Mouse (Mus musculus) c-Kit-positive CD71-positive TER-119-positive erythroid progenitor cells, embryonic 14.5 days (primary cell): ENCODE data around the gene Oxsm.
A peak's percentile ranks its signal among the peaks of the same experiment; 100 is the strongest.

Source experiments
- DNase-seq: peaks from one replicate; pipeline ENCODE4 v3.0.0-alpha.2; 2013; ENCODE audit warnings: low spot score

The Oxsm gene

DNA sequence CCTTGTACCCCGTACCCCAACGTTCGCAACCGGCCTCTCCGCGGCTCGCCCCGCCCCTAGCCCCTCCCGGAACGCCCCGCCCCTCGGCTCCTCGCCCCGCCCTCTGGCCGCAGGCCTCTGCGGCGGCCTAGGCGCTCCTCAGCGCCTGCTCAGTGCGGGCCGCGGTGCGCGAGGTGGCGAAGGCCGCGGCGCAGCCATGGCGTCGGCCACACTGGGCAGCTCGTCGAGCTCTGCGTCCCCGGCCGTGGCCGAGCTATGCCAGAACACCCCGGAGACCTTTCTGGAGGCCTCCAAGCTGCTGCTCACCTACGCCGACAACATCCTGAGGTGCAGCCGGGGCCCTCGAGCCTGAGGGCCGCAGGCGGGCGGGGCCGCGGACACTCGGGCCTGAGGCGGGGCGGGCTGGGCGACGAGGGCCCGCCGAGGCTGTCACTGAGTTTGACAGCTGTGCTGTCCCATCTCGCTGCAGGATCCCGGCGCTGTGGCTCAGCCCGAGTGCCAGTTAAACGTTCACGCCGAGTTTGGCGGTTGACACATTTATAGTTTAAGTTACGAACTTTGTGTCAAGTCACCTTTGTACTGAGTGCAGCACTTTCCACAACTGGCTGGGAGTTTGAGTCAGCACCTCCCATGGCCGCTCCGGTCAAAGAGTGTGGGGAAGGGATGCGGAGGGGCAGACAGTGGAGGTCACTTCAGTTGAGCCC is at the start of gene Oxsm, which contains the start of gene Ngly1:
TSS of gene Oxsm (minus strand) at position 638 of the 704 bp plus-strand sequence.
TSS of gene Ngly1 (plus strand) at position 110 of the 704 bp plus-strand sequence.
- peak; percentile 76 for DNase-seq

DNA sequence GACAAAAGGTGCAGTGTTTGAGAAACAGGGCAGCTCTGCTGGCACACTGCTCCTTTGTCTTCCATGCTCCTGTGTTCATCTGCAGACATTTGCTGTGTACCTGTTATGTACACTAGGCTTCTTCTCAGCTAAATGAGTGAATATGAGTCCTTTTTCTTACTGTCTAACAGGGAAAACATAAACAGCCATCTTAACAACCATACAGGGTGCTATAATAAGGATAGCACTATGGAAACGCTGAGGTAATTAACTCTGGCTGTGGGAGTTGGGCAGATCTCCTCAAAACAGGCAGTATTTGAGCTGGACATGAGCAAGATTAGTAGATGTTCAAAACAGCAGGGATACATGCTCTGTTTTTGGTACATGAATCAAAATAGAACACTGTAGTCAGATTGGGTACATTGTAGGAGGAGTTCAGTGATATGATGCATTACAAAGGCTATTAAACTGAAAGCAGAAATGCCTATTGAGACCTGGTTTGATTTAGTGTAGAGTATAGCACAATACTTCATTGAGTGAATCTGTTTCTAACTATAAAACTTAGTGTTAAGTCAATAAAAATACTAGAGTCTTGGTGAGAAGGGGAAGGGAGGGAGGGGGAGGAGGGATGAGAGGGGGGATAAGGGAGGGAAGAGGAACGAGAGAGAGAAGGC is 47.3 kb upstream of the Oxsm start:
- no peak for DNase-seq

DNA sequence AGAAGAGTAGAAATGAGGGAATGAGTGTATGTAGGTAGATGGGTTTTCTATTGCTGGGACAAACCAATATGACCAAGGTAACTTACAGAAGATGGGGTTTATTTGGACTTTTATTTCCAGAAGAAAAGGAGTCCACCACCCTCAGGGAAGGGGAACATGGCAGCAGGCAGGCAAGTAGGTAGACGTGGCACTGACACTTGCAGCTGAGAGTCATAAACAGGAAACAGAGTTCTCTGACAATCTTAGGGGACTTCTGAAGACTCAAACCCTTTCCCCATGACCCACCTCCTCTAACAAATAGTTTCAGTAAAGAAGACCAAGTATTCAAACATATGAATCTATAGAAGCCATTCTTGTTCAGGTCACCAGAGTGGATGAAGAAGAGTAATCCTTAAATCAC is 44.3 kb upstream of the Oxsm start:
- no peak for DNase-seq

DNA sequence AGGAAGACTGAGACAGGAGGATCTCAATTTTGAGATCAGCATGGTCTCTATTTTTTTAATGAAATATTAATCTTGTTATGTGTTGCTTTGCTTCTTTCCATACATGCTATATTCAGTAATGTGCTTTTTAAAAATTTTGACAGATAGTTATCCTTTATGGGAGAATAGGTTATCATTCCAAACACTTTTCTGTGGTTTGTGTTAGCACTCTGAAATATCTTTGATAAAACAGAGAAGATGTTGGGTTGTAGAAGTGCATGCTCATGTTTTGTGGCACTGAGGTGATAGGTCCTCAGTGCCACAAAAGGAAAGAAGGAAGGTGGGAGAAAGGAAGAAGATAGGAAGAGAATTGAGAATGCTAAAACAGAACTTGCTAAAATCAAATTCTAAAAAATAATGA is 43.4 kb upstream of the Oxsm start:
- no peak for DNase-seq

DNA sequence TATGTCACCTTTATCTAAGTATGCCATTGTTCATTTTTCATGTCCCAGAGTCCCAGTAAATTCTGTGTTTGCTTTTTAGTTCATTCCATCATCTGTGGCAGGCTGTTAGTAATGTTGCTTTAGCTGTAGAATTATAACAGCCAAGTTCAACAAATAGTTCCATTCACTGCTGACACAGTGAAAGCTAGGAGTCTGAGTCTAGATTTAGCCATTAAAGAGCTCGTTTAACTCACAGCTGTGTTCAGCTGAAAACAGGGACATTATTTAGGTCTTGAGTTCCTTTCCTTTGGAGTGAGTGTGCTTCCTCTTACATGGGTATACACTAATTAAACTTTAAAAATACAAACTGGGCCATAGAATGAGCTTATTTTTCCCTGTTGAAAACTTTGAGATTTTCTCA is 42.8 kb upstream of the Oxsm start:
- no peak for DNase-seq

DNA sequence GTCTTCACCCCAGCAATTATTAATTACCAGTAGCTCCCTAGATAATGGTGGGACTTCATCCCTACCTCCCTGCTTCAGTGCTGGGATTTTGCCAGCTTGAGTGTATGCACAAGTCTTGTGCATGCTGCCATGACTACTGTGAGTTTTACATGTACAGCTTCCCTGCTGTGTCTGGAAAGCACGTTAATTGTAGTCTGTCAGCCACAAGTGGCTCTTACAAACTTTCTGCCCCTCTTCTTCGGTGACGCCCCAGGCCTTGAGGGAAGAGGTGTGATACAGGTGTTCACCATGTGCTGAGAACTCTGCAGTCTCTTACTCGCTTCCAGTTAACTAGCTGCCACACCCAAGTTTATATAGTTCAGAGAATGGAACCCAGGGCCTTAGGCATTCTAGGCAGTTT is 34.4 kb upstream of the Oxsm start:
- no peak for DNase-seq

DNA sequence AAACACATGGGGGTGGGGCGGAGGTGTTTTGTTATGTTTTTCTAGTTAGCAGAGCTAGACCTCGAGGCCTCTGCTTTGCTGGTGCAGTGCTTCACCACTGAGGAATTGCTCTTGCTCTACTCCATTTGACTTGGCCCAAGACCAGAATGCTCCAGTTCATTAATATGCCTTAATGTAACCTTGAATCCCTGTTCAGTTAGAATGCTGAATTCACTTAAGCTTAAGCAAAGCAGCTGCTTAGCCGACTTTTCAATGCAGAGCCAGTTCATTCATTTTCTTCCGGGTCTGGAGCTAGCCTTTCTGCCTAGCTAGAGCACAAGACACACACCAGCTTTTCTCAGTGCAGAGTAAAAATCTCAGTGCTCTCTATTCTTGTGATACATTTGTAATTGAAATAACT is 29.6 kb upstream of the Oxsm start:
- DNase-seq, result no peak

DNA sequence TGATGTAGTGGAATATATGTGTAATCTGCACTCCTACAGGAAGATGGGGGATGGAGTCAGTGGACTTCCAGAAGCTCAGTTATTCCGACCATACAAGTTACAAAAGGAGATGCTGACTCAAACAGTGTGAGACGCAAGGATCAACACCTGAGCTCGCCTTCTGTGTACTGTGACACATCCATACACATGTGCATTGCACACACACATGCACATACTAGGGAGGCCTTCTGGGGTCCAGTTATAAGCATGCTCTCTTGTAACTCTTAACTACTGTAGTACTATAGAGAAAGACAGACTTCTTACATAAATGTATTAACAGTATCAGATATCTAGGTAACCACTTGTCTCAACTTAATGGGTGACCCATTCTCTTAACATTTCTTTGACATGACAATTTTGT is 24.1 kb upstream of the Oxsm start:
- DNase-seq, result no peak

DNA sequence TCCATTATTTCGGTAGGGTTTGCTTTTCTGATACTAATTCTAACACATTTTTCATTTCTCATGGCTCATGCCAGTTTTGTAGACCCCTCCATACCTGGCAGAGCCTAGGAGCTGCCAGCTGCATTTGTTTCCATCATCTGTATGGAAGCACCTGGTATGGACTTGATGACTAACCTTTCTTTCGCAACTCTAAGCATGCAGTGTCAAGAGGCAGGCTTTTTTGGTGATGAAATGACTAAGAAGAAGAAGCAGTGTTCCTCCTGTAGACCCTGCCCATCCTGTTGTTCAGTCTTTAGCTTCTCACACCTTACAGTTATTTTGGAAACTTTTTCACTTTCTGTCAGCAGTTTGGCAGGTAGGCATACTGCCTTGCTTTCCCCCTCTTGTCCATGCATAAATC is 20.2 kb upstream of the Oxsm start:
- no peak for DNase-seq

DNA sequence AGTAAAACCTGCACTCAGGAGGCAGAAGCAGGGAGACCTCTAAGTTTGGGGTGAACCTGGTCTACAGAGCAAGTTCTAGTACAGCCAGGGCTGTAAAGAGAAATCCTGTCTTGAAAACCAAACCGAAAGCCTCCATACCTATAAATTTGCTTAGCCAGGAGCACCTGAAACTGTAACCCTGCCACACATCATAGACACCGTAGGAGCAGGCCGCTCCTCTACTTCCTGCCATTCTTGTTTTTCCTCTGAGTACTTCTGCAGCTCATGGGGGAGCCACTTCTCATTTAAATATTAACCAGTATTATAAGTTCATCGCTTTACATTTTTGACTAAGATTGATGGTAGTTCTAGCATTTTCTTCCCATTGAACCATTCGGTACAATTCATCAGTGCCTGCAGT is 17.4 kb upstream of the Oxsm start:
- no peak for DNase-seq

DNA sequence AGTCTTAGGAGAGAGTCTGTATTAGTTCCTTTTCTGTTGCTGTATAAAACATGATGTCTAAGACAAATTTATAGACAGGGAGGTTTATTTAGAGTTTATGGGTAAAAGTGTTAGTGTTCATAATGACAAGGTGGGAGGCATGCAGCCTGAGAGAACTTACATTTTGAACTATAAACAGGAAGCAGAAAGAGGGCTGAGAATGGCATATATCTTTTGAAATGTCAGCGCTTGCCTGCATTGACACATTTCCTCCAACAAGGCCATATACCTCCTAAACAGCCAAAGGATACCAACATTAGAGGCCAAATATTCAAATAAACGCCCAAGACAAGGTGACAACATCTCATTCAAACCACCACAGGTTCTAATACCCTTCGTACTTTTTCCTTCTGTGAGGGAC is 12.3 kb upstream of the Oxsm start:
- DNase-seq, result no peak

DNA sequence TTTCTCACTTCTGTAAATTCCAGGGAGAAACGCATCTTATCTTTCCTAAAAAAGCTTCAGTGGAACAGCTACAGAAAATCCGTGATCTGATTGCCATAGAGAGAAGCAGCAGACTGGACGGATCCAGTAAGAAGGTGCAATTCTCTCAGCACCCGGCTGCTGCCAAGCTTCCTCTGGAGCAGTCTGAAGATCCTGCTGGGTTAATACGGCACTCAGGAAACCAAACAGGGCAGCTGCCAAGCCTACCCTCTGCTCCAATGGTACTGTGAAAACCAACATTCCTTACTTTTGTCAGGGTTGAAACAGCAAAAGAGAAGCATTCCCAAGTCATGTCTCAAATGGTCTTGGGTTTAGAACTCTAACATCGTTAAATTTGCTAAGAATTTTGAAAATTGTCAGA is 10.9 kb upstream of the Oxsm start:
- no peak for DNase-seq

DNA sequence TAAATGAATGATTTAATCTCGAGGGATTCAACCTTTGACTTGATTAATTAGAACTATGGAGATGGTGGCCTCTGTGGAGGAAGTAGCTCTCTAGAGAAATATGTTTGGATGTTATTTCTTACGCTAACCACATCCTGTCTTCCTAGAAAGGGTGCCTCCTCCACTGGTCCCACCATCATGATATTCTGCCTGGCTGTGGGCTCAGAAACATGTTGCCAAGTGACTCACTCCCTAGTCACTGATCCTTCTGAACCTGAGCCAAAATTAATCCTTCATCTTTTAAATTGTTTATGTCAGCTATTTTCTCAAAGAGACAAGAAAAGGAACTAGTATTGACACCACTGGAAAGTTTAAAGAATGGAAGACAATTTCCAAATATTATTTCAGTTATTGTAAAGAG is 6.6 kb upstream of the Oxsm start:
- no peak for DNase-seq

DNA sequence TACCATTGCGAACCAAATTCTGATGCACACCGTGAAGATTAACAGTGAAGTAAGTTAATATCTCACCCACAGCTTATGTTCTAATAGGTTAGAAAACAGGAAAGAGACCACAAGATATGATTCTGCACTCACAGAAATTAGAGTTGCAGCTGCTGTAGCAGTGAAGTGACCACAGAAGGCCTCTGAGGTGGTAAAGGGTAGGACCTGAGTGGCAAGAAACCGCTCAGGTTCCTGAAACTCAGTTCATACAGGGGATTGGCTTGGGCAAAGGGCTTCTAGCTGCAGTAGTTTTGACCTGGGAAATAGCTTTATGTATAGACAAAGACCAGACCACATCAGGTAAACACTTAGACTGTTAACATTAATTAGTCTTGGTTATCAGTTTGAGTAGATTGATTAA is 6.1 kb upstream of the Oxsm start:
- DNase-seq, result no peak

DNA sequence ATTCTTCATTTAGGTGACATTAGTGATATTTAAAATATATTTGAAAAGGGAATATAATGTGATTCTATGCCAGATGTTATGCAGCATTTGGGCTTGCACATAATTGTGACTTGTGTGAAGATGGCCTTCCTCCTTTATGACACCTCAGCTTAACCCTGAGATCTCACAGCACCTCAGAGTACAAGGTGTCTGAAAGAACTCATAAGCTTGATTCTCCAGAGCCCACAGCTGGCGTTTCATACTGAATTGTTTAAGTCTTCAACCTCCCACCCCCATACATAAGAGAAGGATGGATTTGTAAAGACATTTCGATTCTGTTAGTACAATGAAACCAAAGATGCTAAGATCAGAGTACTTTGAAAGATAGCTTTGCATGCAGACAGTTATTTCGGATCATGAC is 491 bp upstream of the Oxsm start:
- no peak for DNase-seq

DNA sequence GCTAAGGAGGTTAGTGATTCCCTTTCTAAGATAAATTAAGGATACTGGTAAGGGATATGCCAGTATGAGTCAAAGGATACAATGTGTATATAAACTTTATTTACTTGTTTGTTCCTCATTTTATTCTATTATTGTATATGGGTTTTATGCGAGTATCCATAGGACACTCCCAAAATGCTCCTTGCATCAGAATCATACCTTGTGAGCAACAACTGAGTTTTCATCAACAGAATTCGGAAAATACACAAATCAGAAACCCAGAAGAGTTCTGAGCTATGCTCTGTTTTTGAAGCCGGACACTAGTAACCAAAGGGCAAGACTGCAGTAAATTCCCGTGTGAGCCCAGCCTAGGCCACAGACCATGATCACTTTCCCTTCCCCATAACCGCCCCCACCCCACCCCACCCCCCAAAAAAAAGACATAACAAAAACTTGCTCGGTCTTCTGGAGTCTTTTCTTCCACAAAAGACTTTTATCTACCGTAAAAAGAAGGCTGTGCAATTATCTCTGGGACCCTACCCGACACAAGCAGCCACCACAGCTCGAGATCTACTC is 928 bp downstream of the Oxsm start:
- no peak for DNase-seq

DNA sequence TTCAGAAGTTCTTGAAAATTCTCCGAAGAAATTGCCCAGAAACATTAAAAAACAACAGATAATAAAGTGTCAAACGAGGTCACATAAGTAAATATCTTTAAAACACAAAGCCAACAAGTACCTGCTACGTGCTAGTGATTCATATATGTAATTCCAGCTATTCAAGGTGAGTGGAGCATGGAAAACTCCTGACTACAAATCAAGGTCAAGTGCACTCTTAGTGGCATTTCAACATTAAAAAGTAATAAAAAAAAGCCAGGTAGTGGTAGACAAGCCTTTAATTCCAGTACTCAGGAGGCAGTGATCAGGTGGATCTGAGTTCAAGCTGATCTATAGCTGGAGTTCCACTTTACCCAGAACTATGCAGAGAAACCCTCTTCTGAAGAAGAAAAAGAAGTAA is 1.5 kb downstream of the Oxsm start:
- no peak for DNase-seq

DNA sequence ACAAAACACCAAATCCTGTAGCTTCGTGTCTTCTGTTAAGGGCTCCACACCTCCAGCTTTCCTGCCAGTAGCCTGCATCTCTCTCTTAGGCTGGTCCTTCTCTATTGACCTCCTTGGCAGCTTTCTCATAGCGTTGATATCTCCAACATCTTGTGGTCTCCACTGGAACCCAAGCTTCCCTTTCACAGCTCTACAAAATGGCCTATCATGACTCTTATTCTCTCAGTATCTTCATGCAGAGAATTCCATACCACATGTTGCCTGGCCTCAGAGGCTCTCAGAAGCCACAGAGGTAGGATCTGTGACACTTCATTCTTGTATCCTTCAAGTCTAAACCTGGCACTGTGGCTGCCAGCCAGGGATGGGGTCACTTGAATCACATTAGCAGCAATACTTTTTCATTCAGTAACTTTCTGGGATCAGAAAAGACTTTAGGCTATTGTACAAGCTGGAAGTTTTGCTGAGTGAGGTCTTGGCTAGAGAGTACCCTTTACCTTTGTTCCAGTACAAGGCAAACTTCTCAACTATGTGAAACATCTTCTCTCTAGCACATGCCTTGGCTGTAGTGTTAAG is 3.2 kb downstream of the Oxsm start:
- no peak for DNase-seq

DNA sequence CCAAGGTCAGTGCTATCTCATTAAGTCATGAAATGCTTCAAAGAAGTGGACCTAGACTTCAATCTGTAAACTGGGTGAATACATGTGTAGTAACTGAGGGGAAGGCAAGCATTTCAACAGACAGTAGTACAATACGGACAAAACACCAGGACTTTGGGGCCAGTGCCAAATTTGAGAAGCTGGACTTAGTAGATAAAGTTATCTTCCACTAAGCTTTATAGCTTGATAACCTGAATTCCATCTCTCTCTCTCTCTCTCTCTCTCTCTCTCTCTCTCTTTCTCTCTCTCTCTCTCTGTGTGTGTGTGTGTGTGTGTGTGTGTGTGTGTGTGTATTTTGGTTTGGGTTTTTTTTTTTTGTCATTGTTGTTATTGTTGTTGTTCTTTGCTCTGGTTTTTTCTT is 4.5 kb downstream of the Oxsm start:
- peak; percentile 78 for DNase-seq

DNA sequence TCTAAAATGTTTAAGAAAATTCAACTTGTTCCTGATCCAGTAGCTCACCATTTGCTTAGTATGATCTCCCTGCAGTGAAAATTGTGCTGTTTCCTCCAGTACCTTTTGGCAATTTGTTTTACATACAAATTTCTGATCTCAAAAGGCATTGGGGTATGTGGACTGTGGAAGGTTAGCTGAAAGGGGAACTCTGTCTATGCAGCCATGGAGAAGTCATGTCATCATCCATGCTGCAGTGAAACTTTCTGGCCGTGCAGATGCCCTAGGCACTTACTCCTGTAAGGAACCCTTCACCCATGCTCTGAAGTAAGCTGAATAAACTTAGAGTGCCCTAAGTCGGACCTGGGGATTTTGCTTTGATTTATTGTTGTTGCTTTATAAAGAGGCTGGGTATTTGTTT is 5.2 kb downstream of the Oxsm start:
- DNase-seq, result no peak

DNA sequence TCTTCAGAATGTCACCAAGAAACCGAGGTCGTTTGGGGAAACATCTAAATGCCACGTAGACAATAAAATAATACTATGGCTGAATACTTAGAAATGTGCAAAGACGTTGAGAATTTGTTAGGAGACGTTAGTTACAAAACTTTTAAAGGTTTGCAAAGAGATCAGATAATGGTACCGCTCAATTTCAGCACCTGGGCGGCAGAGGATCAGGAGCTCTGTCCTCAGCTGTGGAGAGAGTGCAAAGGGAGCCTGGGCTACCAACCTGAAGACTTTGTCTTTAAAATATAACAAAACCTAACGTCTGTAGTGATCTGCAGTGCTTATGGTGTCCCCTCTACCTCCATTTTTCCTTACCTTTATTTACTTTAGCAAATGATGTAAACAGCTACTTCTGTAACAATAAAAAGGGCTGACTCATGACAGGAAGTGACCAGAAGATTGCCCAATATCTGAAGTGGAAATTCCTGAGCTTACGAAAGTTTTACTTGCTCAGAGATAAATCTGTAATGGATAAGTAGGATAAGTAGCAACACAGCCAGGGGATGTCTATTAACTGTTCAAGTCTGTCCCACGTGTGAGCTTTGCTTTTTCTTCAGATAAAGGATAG is 5.9 kb downstream of the Oxsm start:
- no peak for DNase-seq

DNA sequence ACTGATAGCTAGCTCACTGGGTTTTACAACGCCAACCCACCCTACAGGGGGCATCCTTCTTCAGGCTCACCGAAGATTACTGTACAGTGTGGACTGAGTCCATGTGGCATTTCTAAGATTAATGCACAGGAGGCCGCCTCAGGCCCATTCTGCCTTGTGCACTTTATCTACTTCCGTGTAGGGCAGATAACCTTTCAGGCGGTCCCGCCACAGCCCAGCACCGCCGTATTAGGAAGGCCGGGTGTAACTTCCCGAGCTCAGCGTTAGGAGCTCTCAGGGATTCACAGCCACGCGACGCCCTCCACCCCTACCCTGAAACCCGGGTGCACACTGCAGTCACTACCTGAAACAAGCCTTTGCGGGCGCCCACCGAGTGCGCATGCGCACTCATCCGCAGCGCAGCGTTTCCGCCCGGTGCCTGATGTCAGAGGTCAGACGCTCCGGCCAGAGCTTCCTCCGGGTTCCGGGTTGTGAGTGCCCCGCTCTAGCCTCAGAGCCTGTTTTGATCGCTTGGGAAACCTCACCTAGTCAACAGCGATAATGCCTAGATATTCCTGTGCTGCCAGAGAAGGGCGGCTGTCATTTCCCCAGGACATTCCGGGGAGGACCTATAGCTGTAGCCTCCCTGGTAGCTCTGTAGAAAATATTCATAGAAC is 6.5 kb downstream of the Oxsm start:
- peak; percentile 82 for DNase-seq
